Mouse (Mus musculus) stomach, embryonic 14.5 days (tissue): ENCODE data around the gene Spg20. TPM values are rescaled to one million over a fixed set of nuclear protein-coding genes. Genes with fewer than 3 reads are reported as not detected.

Experiments
- ATAC-seq: fragments of 200-750 bp; cut with Nextera tagmentation; 2 replicates; pipeline ENCODE4 v1.8.0; 2017; ENCODE audit warnings: low read depth, moderate TSS enrichment; ENCODE audit not compliant: insufficient number of reproducible peaks, insufficient read depth, low FRiP score
- H3K27ac ChIP-seq: fragments of 300-500 bp; sonication (generic); 2 replicates; pipeline ENCODE4 v1.5.1; 2014; ENCODE audit warnings: mild to moderate bottlenecking, low read length, moderate library complexity, mixed read lengths
- H3K27me3 ChIP-seq: fragments of 300-500 bp; sonication (generic); 2 replicates; pipeline ENCODE4 v1.6.1; 2014; ENCODE audit warnings: low read length, control low read depth, mixed read lengths; ENCODE audit not compliant: control insufficient read depth, insufficient read depth
- H3K36me3 ChIP-seq: fragments of 300-500 bp; sonication (generic); 2 replicates; pipeline ENCODE4 v1.6.1; 2014; ENCODE audit warnings: mild to moderate bottlenecking, control low read depth, low read length, moderate library complexity, mixed read lengths; ENCODE audit not compliant: control insufficient read depth, insufficient read depth
- H3K4me1 ChIP-seq: fragments of 300-500 bp; sonication (generic); 2 replicates; pipeline ENCODE4 v1.6.1; 2014; ENCODE audit warnings: low read length, control low read depth, mixed read lengths; ENCODE audit not compliant: control insufficient read depth, insufficient read depth
- H3K4me2 ChIP-seq: fragments of 300-500 bp; sonication (generic); replicated peaks from 2 replicates; pipeline ENCODE4 v1.6.1; 2014; ENCODE audit warnings: low read depth, low read length, control low read depth
- H3K4me3 ChIP-seq: fragments of 300-500 bp; sonication (generic); 2 replicates; pipeline ENCODE4 v1.5.1; 2014; ENCODE audit warnings: low read depth, low read length, control low read depth
- H3K9ac ChIP-seq: fragments of 300-500 bp; sonication (generic); replicated peaks from 2 replicates; pipeline ENCODE4 v1.6.1; 2014; ENCODE audit warnings: low read depth, mild to moderate bottlenecking, control low read depth, low read length, moderate library complexity, mixed read lengths
- H3K9me3 ChIP-seq: fragments of 300-500 bp; sonication (generic); 2 replicates; pipeline ENCODE4 v1.6.1; 2016; ENCODE audit warnings: low read depth, low read length, control low read depth; ENCODE audit not compliant: control insufficient read depth
- WGBS: fragments of 180-500 bp; shearing (Covaris S2); extraction: QIAGEN DNeasy Blood & Tissue Kit; methylation state at CpG from one replicate; pipeline ENCODE4 v1.1.7; 2014; 5-methylcytosine and 5-hydroxymethylcytosine counted together
- polyA plus RNA-seq: library from polyadenylated mRNA; unstranded; fragments of >200 nt; fragmentation: Nextera tagmentation; extraction: Ambion mirVana; gene quantifications from 2 replicates; pipeline ENCODE4 v1.2.1, GENCODE M21; 2014

Spg20 gene
- polyA plus RNA-seq, 1 experiment from 2014 or later, result 46.7 TPM

DNA sequence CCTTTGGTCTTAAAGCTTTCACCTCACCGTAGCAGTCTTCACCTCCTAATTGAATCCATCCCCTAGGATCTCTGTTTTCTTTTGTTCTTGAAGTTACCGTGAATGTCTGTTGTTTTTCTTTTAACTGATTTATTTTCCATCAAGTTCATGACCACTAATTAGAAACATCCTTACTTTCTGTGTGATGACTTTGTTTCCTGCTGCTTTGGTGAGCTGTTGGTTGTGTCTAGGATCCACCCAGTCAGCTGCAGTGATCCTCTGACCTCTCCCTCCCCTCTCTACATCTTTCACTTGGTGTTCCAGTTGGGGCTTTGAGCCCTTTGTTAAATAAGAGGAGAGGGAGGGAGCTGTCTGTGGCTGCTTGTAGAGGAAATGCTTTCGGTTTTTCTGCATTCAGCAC is 36.2 kb downstream of the Spg20 start:
- Histone ChIP-seq H3K4me2 (no peak overlapping the region), H3K27me3 (no peaks in the 10 kb centered on the region), H3K9ac (no peak overlapping the region), H3K4me1 (no peaks in the 10 kb centered on the region), H3K27ac (no peak overlapping the region), H3K9me3 (no peaks in the 10 kb centered on the region), H3K4me3 (no peak overlapping the region), H3K36me3 (no peaks in the 10 kb centered on the region)
- 40% methylated on average over 3 of the region's 3 CpGs for WGBS
- ATAC-seq, result no peak

DNA sequence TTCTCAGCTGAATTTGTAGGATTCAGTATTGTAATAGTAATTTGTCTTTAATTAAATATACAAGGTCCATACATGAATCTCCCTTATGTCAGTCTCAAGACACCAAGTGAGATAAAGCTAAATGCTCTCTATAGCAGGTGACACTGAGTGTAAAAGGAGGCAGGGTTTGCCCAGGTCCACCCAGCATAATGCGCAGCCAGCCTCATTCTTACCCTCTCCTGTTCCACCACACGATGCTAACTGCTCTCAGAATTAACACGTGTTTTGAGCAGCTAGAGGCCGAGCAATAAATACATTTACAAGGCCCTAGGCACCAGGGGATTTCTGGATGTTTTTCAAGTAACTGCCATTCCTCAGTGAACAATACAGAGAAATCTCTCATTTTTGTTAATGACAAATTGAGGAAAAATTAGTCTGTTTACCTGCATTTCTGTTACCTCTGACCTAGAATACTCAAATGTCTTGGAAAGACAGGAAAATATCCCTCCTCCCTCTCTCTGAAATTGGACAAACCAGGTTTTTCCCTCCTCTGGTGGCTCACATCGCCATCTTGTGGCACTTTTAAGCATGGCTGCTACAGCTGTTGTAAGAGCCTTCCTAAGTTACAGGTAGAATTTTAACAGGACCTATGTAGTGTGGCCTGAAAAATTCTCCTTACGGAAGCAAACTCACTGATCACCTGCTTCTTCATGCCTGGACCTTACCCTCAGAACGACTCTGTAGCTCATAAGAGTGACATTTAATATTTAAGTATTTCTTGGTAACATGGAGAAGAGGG is 39.9 kb downstream of the Spg20 start:
- WGBS, result 47% methylated on average over 7 of the region's 7 CpGs
- Histone ChIP-seq H3K9me3 (no peaks in the 10 kb centered on the region), H3K36me3 (no peaks in the 10 kb centered on the region), H3K4me1 (no peaks in the 10 kb centered on the region), H3K4me2 (no peak overlapping the region), H3K4me3 (no peak overlapping the region), H3K27me3 (no peaks in the 10 kb centered on the region), H3K9ac (no peak overlapping the region), H3K27ac (no peak overlapping the region)
- ATAC-seq, result no peak

DNA sequence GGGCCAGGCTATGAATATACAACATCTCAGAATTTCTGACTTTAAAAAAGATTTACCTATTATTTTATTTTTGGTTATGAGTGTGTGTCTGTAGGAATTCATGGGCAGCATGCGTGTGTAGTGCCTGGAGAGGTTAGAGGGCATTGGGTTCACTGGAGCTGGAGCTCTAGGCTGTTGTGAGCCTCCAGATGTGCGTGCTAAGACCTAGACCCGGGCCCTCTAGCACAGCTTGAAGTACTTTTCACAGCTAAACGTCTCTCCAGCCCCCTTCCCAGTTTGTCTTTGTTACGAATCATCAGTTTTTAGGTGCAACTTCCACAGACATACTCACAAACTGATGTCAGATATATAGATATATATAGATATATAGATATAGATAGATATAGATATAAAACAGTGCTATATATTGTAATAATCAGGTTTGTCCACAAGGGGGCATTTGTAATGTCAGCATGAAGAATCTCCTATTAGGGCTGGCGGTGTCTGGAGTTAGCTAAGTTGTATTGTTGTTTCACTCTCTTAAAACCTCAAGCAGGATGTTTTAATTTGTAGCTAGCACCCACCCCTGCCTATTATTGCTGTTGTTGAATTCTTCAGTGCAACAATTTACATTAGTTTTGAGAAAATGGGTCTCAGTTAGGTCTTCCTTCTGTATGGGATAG is 40.9 kb downstream of the Spg20 start:
- WGBS, result 67% methylated on average over 6 of the region's 6 CpGs
- Histone ChIP-seq H3K27me3 (no peaks in the 10 kb centered on the region), H3K36me3 (no peaks in the 10 kb centered on the region), H3K4me2 (no peak overlapping the region), H3K9me3 (no peaks in the 10 kb centered on the region), H3K4me3 (no peak overlapping the region), H3K4me1 (no peaks in the 10 kb centered on the region), H3K27ac (no peak overlapping the region), H3K9ac (no peak overlapping the region)
- ATAC-seq, result no peak

DNA sequence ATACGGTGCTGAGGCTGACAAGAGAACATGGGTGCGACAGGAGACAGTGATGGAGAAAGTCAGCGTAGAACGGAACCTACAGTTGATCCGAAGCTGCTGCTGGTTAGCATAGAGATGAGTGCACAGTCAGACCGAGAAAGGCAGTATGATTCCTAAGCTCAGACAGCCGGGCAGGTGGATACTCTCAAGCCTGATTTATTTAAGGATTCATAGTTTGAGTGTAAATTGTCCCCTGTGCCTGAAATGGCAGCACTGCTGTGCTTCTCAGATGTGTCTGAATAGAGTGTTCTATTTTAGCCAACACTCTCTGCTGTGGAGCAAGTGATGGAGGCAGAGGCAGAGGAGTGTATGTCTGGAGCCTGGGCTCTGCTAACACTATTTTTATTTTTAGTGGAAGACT is 42.3 kb downstream of the Spg20 start:
- ATAC-seq, result no peak
- Histone ChIP-seq H3K27me3 (no peaks in the 10 kb centered on the region), H3K4me2 (no peak overlapping the region), H3K27ac (no peak overlapping the region), H3K9ac (no peak overlapping the region), H3K9me3 (no peaks in the 10 kb centered on the region), H3K4me3 (no peak overlapping the region), H3K36me3 (no peaks in the 10 kb centered on the region), H3K4me1 (no peaks in the 10 kb centered on the region)
- WGBS, result 83% methylated on average over 7 of the region's 7 CpGs

DNA sequence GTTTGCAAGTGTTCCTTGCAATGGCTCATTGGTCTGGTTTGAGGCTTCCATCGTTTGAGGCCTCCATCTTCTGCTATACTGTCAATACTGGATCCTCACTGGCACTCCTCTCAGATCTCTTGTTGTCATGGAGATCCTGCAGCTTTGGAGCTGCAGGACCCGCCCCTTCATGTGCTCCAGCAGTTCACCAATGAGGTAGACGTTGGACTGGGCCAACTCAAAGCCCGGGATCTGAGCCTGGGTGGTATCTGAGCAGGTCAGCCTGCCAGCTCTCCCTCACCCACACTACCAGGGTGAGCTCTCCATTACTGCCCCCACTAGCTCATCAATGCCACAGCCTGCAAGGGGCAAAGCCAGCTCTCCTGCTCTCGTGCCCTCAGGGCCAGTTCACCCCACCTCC is 45.5 kb downstream of the Spg20 start:
- Histone ChIP-seq H3K4me1 (no peaks in the 10 kb centered on the region), H3K9ac (no peak overlapping the region), H3K27me3 (no peaks in the 10 kb centered on the region), H3K36me3 (no peaks in the 10 kb centered on the region), H3K4me2 (no peak overlapping the region), H3K9me3 (no peaks in the 10 kb centered on the region), H3K27ac (no peak overlapping the region), H3K4me3 (no peak overlapping the region)
- ATAC-seq, result no peak
- WGBS, result 69% methylated on average over 5 of the region's 5 CpGs

DNA sequence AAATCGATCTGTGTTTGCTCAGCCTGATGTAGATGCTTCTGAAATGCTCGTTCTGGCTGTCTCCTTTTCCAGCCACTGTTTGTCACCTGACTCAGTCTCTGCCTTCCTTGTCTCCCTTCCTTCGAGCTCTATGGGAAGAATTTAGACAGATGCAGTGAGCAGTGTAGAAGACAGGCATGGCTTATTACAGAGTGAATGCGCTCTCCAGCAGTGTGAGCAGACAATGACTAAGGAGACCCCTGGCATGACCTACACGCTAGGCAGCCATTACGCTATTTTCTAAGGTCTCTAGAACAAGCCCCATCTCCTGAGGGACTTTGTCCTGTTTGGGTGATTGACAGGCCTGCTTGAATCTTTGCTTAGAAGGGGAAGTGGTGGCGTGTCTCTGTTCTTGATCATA is 49.2 kb downstream of the Spg20 start:
- ATAC-seq, result no peak
- Histone ChIP-seq H3K27ac (no peak overlapping the region), H3K4me2 (no peak overlapping the region), H3K9ac (no peak overlapping the region), H3K27me3 (no peaks in the 10 kb centered on the region), H3K4me3 (no peak overlapping the region), H3K9me3 (no peaks in the 10 kb centered on the region), H3K36me3 (no peaks in the 10 kb centered on the region), H3K4me1 (no peaks in the 10 kb centered on the region)
- 66% methylated on average over 7 of the region's 7 CpGs for WGBS

DNA sequence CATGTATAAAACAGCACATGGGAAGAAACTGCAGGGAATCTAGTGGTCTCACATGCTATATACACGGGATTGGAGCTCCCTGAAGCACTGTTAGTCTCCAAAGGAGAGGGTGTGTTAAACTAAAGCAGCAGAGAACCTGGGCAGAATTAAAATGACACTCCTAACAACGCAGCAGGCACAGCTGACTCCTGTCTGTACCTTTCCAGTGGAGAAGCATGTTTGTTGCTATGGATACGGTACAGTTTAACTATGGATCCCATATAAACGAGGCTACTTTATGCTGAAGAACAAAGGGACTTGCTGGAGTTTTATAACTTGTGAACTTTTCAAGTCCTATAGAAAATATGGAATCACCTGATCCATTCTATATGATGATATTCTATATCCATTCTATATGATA is 51.6 kb downstream of the Spg20 start:
- no peak overlapping the region for H3K27ac ChIP-seq
- 58% methylated on average over 4 of the region's 4 CpGs for WGBS
- no peak overlapping the region for H3K4me3 ChIP-seq
- no peaks in the 10 kb centered on the region for H3K27me3 ChIP-seq
- H3K9me3 ChIP-seq, result no peaks in the 10 kb centered on the region
- no peak overlapping the region for H3K4me2 ChIP-seq
- ATAC-seq, result no peak
- H3K36me3 ChIP-seq, result no peaks in the 10 kb centered on the region
- no peaks in the 10 kb centered on the region for H3K4me1 ChIP-seq
- H3K9ac ChIP-seq, result no peak overlapping the region

DNA sequence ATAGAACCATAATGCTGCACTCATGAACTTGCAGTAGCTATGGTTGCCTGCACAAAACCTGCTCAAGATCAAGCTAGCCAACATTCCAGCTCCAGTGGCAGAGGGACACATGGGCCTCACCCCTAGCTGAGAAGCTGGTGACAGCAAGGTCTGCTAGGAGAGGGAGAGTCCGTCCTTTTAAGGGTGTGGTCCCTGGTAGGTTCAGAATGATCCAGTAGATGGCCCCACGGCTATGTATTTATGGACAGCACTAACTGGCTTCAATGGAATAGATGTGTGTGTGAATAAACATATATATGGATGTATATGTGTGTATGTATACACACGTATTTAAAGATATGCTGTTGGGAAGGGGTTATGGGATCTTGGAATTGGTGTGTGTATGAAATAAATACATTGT is 60.6 kb downstream of the Spg20 start:
- H3K36me3 ChIP-seq, result no peaks in the 10 kb centered on the region
- no peak overlapping the region for H3K4me3 ChIP-seq
- H3K27ac ChIP-seq, result no peak overlapping the region
- H3K9me3 ChIP-seq, result no peaks in the 10 kb centered on the region
- WGBS, result 75% methylated on average over 3 of the region's 3 CpGs
- no peaks in the 10 kb centered on the region for H3K27me3 ChIP-seq
- H3K4me2 ChIP-seq, result no peak overlapping the region
- H3K9ac ChIP-seq, result no peak overlapping the region
- H3K4me1 ChIP-seq, result no peaks in the 10 kb centered on the region
- no peak for ATAC-seq

DNA sequence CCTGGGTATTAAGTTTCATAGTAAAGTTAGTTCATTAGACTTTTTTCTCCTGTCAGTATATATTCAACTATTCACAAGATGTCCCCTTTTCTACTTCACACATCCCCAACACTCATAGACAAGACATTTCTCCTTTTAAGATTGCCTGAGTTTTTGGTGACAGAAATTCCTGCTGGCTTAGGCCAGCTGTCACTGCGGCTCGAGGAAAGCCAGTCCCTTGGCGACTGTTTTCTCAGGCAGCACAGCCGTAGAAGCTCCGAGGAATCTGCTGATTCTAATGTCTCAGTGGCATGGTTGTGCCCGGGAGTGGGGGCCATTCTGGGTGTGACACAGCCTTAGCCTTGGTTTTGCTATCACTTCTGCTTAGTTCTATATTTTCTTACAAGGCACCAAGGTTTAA is 65.4 kb downstream of the Spg20 start:
- Histone ChIP-seq H3K36me3 (no peaks in the 10 kb centered on the region), H3K4me3 (no peak overlapping the region), H3K9ac (no peak overlapping the region), H3K9me3 (no peaks in the 10 kb centered on the region), H3K4me1 (no peaks in the 10 kb centered on the region), H3K4me2 (no peak overlapping the region), H3K27me3 (no peaks in the 10 kb centered on the region), H3K27ac (no peak overlapping the region)
- no peak for ATAC-seq
- WGBS, result 40% methylated on average over 6 of the region's 6 CpGs
